Mouse (Mus musculus): ENCODE measurements around the gene Fam50b.

DNA sequence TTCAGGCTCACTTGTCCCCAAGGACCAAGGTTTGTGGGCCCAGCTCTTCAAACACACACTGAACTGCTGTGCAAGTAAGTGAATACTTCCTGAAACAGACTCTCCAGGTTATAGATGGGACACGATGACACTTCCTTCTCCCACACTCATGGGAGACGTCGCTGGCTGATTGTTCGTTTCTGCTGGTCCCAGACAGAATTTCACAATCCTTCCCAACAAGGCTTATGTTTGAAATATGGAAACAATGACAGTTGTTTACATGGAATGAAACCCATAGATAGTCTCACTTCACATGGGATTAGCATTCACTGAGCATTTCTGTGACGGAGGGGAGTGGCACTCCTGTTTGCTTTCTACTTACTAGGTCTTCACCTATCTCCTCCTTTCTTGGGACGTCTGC is 41.5 kb upstream of the Fam50b start:
- TF ChIP-seq POLR2A (IDR thresholded peaks at IDR 0.05; ENCODE audit: low read depth, low read length) (no peak), CTCF (conservative IDR thresholded peaks at IDR 0.05; ENCODE audit: insufficient read depth, insufficient read length, low read depth, low read length) (no peak)
